Mouse (Mus musculus) hindlimb bud, embryonic 11.5 days (tissue): Measurements from ENCODE around the gene Setd7.

Experiments
- DNase-seq: peaks from one replicate; pipeline ENCODE4 v3.0.0-alpha.2; 2012; ENCODE audit warnings: low read depth, low spot score; ENCODE audit errors: extremely low spot score

Setd7 gene

DNA sequence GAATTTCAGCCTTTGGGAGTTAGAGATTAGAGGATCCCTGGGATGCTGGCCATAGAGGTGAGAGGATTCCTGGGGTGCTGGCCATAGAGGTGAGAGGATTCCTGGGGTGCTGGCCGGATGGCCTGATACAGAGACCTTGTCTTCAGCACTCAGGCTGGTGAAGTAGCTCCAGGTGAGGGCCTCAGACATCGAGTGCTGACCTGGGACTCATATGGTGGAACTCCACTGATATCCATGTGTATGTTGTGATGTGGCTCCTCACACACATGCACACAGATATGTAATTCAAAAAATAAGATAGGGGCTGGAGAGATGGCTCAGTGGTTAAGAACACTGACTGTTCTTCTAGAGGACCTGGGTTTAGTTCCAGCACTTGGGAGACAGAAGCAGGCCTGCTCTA is 80.8 kb downstream of the Setd7 start:
- no peak for DNase-seq

DNA sequence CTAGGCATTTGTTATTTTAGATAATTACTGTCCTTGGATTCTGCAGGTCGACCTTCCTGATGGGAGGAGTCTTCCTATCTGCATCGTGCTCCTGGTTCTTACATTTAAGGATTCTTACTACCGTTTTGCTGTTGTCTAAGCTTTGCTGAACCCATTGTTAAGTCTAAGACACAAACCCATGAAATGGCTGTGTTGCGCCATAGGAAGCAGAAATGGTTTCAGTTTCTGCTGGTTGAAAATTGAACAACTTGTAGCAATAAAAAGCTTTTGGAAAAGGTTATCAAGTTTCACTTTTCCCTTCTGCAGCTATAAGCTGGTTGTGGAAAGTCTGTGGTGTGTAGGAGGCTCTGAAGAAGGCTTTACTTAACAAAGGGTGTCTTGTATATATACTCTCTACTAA is 85.0 kb downstream of the Setd7 start:
- DNase-seq = no peak

DNA sequence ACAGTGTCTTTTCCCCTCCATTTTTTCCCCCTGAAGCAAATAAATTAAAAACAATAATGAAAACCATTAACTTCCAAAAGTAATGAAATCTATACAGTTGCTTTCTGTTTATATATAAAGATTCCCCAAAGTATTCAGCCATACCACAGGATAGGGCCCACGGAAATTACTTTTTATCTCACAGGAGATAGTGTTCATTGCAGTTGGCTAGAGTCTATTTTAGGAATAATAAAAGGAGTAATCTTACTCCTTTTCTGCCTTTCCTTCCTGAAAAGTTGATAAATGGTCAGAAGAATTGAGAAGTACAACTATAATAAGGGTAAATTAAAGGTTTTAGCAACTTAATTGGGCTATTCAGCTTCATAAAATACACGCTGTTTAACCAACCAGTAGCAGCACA is 92.1 kb downstream of the Setd7 start:
- no peak for DNase-seq
